In genomic region chr4:41638186-41638731, GRCm38 (mm10) we compare ENCODE assay signal across 9 mouse cellular contexts. TPM values are rescaled to one million over a fixed set of nuclear protein-coding genes. Genes with fewer than 3 reads are reported as not detected.
DNase-seq lines count a peak whose midpoint lies in the region; ATAC-seq lines count a peak whose summit lies in the region.
"Had no signal": no experiment of that assay in that cellular context is flagged by ENCODE, and none has a peak within 500 bp of the region (broad histone marks: within the 10 kb centered on the region; RNA-seq: fewer than 3 reads in every experiment).

No protein-coding gene starts in this region.

- H3K4me3 ChIP-seq in forebrain, embryonic 10.5 days: peak overlapping the region; percentile 81; the same call in 1 of the 2 replicates
- H3K4me3 ChIP-seq in forebrain, embryonic 11.5 days (ENCODE audit: low read depth, low read length): no peak overlapping the region
- no peak overlapping the region for H3K4me3 ChIP-seq in embryonic facial prominence, embryonic 12.5 days
- H3K4me3 ChIP-seq in hindbrain, embryonic 13.5 days: peak overlapping the region; percentile 75
- peak overlapping the region; percentile 66 for H3K4me3 ChIP-seq in midbrain, embryonic 16.5 days (ENCODE audit: low read depth, low read length)
- H3K4me3 ChIP-seq: liver, embryonic 13.5 days had no signal

- peak overlapping the region; percentile 96 for H3K27ac ChIP-seq in forebrain, embryonic 10.5 days
- no peak overlapping the region for H3K27ac ChIP-seq in forebrain, embryonic 11.5 days (ENCODE audit: low read depth, low read length)
- no peak overlapping the region for H3K27ac ChIP-seq in embryonic facial prominence, embryonic 12.5 days
- H3K27ac ChIP-seq in hindbrain, embryonic 13.5 days: 0 out of 2 replicates have a peak overlapping the region, but pooled peaks have one; percentile 94
- no peak overlapping the region for H3K27ac ChIP-seq in midbrain, embryonic 16.5 days (ENCODE audit: low read length)
- H3K27ac ChIP-seq: liver, embryonic 13.5 days had no signal

- no peaks in the 10 kb centered on the region for H3K9me3 ChIP-seq in forebrain, embryonic 10.5 days
- no peaks in the 10 kb centered on the region for H3K9me3 ChIP-seq in forebrain, embryonic 11.5 days (ENCODE audit: control insufficient read depth, low read length)
- no peaks in the 10 kb centered on the region for H3K9me3 ChIP-seq in embryonic facial prominence, embryonic 12.5 days
- H3K9me3 ChIP-seq in hindbrain, embryonic 13.5 days: no peaks in the 10 kb centered on the region
- no peaks in the 10 kb centered on the region for H3K9me3 ChIP-seq in midbrain, embryonic 16.5 days (replicated peaks; ENCODE audit: control insufficient read depth, low read length, poor library complexity, severe bottlenecking)
- H3K9me3 ChIP-seq: liver, embryonic 13.5 days had no signal

- H3K4me2 ChIP-seq in forebrain, embryonic 11.5 days (ENCODE audit: low read depth, low read length, severe bottlenecking): no peak overlapping the region
- peak overlapping the region; percentile 59; the same call in 1 of the 2 replicates for H3K4me2 ChIP-seq in embryonic facial prominence, embryonic 12.5 days (replicated peaks)
- H3K4me2 ChIP-seq in hindbrain, embryonic 13.5 days: peak overlapping the region; percentile 85
- peak overlapping the region; percentile 87 for H3K4me2 ChIP-seq in midbrain, embryonic 16.5 days (ENCODE audit: low read length)
- H3K4me2 ChIP-seq: liver, embryonic 13.5 days had no signal

- H3K36me3 ChIP-seq in forebrain, embryonic 10.5 days (replicated peaks): peaks cover 19% of the 10 kb centered on the region
- no peaks in the 10 kb centered on the region for H3K36me3 ChIP-seq in forebrain, embryonic 11.5 days (ENCODE audit: control insufficient read depth, insufficient read depth, low read length)
- H3K36me3 ChIP-seq in embryonic facial prominence, embryonic 12.5 days: no peaks in the 10 kb centered on the region; the same call in 1 of the 2 replicates
- peaks cover 6% of the 10 kb centered on the region for H3K36me3 ChIP-seq in hindbrain, embryonic 13.5 days
- H3K36me3 ChIP-seq in midbrain, embryonic 16.5 days (ENCODE audit: control insufficient read depth, insufficient read depth, low read length): no peaks in the 10 kb centered on the region; the same call in 1 of the 2 replicates
- H3K36me3 ChIP-seq: liver, embryonic 13.5 days had no signal

- WGBS in forebrain, embryonic 10.5 days: 93% methylated on average over 10 of the region's 10 CpGs
- 94% methylated on average over 10 of the region's 10 CpGs for WGBS in forebrain, embryonic 11.5 days
- WGBS in embryonic facial prominence, embryonic 12.5 days: 93% methylated on average over 10 of the region's 10 CpGs
- WGBS in hindbrain, embryonic 13.5 days: 82% methylated on average over 10 of the region's 10 CpGs
- 90% methylated on average over 10 of the region's 10 CpGs for WGBS in midbrain, embryonic 16.5 days

- no peak overlapping the region for H3K9ac ChIP-seq in forebrain, embryonic 11.5 days (ENCODE audit: low read length)
- H3K9ac ChIP-seq in embryonic facial prominence, embryonic 12.5 days: no peak overlapping the region
- H3K9ac ChIP-seq in hindbrain, embryonic 13.5 days: peak overlapping the region; percentile 96
- H3K9ac ChIP-seq in midbrain, embryonic 16.5 days (ENCODE audit: low read depth, low read length): peak overlapping the region; percentile 97
- H3K9ac ChIP-seq: liver, embryonic 13.5 days had no signal

- no peak for ATAC-seq in forebrain, embryonic 11.5 days (replicated peaks; ENCODE audit: low FRiP score)
- ATAC-seq in embryonic facial prominence, embryonic 12.5 days (ENCODE audit: insufficient number of reproducible peaks, insufficient read depth, low FRiP score, low TSS enrichment): no peak
- ATAC-seq in hindbrain, embryonic 13.5 days (ENCODE audit: low FRiP score): no peak
- ATAC-seq in midbrain, embryonic 16.5 days: no peak

- H3K4me1 ChIP-seq in forebrain, embryonic 10.5 days: peaks cover 69% of the 10 kb centered on the region
- H3K4me1 ChIP-seq in forebrain, embryonic 11.5 days (replicated peaks; ENCODE audit: control insufficient read depth, insufficient read depth, low read length): peaks cover 9% of the 10 kb centered on the region; the same call in 1 of the 2 replicates
- peaks cover 48% of the 10 kb centered on the region for H3K4me1 ChIP-seq in embryonic facial prominence, embryonic 12.5 days
- peaks cover 54% of the 10 kb centered on the region for H3K4me1 ChIP-seq in hindbrain, embryonic 13.5 days (replicated peaks)
- peaks cover 30% of the 10 kb centered on the region for H3K4me1 ChIP-seq in midbrain, embryonic 16.5 days (ENCODE audit: control insufficient read depth, insufficient read depth, low read length)

- DNase-seq in forebrain, embryonic 10.5 days (ENCODE audit: extremely low spot score, low spot score): no peak
- no peak for DNase-seq in forebrain, embryonic 11.5 days (ENCODE audit: low spot score)
- no peak for DNase-seq in spleen, postnatal 10 days (ENCODE audit: low spot score in 2 of 2)
- DNase-seq in adrenal gland, adult 8-10 months: no peak
- DNase-seq in spleen, adult 12 weeks (ENCODE audit: low spot score): no peak
- DNase-seq: liver, embryonic 13.5 days had no signal

- H3K27me3 ChIP-seq in forebrain, embryonic 10.5 days (ENCODE audit: poor library complexity, severe bottlenecking): peaks cover 49% of the 10 kb centered on the region
- no peaks in the 10 kb centered on the region for H3K27me3 ChIP-seq in forebrain, embryonic 11.5 days (ENCODE audit: control insufficient read depth, insufficient read depth, low read length)
- H3K27me3 ChIP-seq in embryonic facial prominence, embryonic 12.5 days: peaks cover 16% of the 10 kb centered on the region; the same call in 1 of the 2 replicates
- no peaks in the 10 kb centered on the region for H3K27me3 ChIP-seq in hindbrain, embryonic 13.5 days
- no peaks in the 10 kb centered on the region for H3K27me3 ChIP-seq in midbrain, embryonic 16.5 days (ENCODE audit: control insufficient read depth, insufficient read depth, low read depth, low read length)

RNA-seq across cellular contexts. Expression of gene Enho, which starts 1.9 kb away (rescaled TPM):
- 19.7 and 21.3 TPM in 2 replicates for polyA plus RNA-seq in forebrain, embryonic 10.5 days (2016; fragmentation: Nextera tagmentation; extraction: Ambion mirVana)
- polyA plus RNA-seq in forebrain, embryonic 11.5 days (2014; fragmentation: Nextera tagmentation; extraction: Ambion mirVana): 28.1 and 34.5 TPM in 2 replicates
- 29.0 and 33.7 TPM in 2 replicates for polyA plus RNA-seq in embryonic facial prominence, embryonic 12.5 days (2016; fragmentation: Nextera tagmentation; extraction: Ambion mirVana)
- 92.0 and 95.2 TPM in 2 replicates for polyA plus RNA-seq in hindbrain, embryonic 13.5 days (2015; fragmentation: Nextera tagmentation; extraction: Ambion mirVana)
- 103 and 120 TPM in 2 replicates for polyA plus RNA-seq in midbrain, embryonic 16.5 days (2015; fragmentation: Nextera tagmentation; extraction: Ambion mirVana)
- total RNA-seq in adrenal gland, adult 8-10 months (2022): 1 to 10 TPM; 3.8 to 5.6 (median 4.9) TPM

RNA-seq across cellular contexts. Expression of gene Cntfr, which starts 58.6 kb away (rescaled TPM):
- polyA plus RNA-seq in forebrain, embryonic 10.5 days (2016; fragmentation: Nextera tagmentation; extraction: Ambion mirVana): 19.4 and 21.9 TPM in 2 replicates
- polyA plus RNA-seq in forebrain, embryonic 11.5 days (2014; fragmentation: Nextera tagmentation; extraction: Ambion mirVana): 35.2 and 37.1 TPM in 2 replicates
- 13.6 and 14.9 TPM in 2 replicates for polyA plus RNA-seq in embryonic facial prominence, embryonic 12.5 days (2016; fragmentation: Nextera tagmentation; extraction: Ambion mirVana)
- polyA plus RNA-seq in hindbrain, embryonic 13.5 days (2015; fragmentation: Nextera tagmentation; extraction: Ambion mirVana): 24.4 and 27.8 TPM in 2 replicates
- 28.1 and 28.3 TPM in 2 replicates for polyA plus RNA-seq in midbrain, embryonic 16.5 days (2015; fragmentation: Nextera tagmentation; extraction: Ambion mirVana)
- total RNA-seq in adrenal gland, adult 8-10 months (2022): 10 to 100 TPM; 41.4 to 50.9 (median 48.4) TPM

Comparison
In these comparisons a context has a peak if more than half of its experiments do, and no peak if none do; other contexts are left out.
1. H3K27ac ChIP-seq: peak in forebrain, embryonic 10.5 days (single experiment) and hindbrain, embryonic 13.5 days (single experiment); none in forebrain, embryonic 11.5 days (single experiment), embryonic facial prominence, embryonic 12.5 days (single experiment) and midbrain, embryonic 16.5 days (single experiment).
2. H3K4me3 ChIP-seq: peak in forebrain, embryonic 10.5 days (single experiment), hindbrain, embryonic 13.5 days (single experiment) and midbrain, embryonic 16.5 days (single experiment); none in forebrain, embryonic 11.5 days (single experiment) and embryonic facial prominence, embryonic 12.5 days (single experiment).
3. H3K9ac ChIP-seq: peak in hindbrain, embryonic 13.5 days (single experiment) and midbrain, embryonic 16.5 days (single experiment); none in forebrain, embryonic 11.5 days (single experiment) and embryonic facial prominence, embryonic 12.5 days (single experiment).